Mouse (Mus musculus): ENCODE data around the gene Sirt7. TPM values are rescaled to one million over a fixed set of nuclear protein-coding genes. Genes with fewer than 3 reads are reported as not detected.

Gene Sirt7
- polyA plus RNA-seq, 1 experiment from 2014 or later = 48.2 TPM

GRCm38 (mm10) chr11:120658876-120659410 is 33.9 kb upstream of the Sirt7 start:
- WGBS = 3% methylated on average over 24 of the region's 24 CpGs
- ATAC-seq (ENCODE audit: low FRiP score, low read depth) = no peak
- no peaks in the 10 kb centered on the region for H3K36me3 ChIP-seq
- no peak overlapping the region for H3K27ac ChIP-seq (replicated peaks)
- peaks cover 23% of the 10 kb centered on the region for H3K4me1 ChIP-seq
- H3K9me3 ChIP-seq = no peaks in the 10 kb centered on the region
- H3K27me3 ChIP-seq = peaks cover 96% of the 10 kb centered on the region
- H3K9ac ChIP-seq (replicated peaks) = 0 out of 2 replicates have a peak overlapping the region, but pooled peaks have one; percentile 2
- no peak overlapping the region; the same call in 1 of the 2 replicates for H3K4me3 ChIP-seq
- H3K4me2 ChIP-seq (replicated peaks) = 0 out of 2 replicates have a peak overlapping the region, but pooled peaks have one; percentile 6

DNA sequence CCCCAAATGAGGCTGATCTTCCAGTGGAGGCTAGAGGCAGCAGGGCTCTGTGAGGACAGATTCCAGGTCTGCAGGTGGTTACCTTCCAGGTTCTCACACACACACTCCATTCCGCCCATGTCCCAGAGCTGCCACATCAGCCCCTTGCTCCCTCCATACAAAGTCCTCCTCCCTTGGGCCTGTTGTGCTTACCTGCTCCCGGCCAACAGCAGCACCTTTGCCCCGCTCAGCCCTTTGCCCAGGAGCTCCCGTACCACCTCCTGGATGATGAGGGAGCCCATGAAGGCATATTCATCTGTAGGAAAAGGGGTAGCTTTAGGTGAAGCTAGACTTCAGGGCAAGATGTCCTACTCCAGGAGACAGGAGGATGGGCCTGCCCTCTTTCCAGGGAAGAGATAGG is 32.3 kb upstream of the Sirt7 start:
- H3K4me3 ChIP-seq = no peak overlapping the region
- H3K4me2 ChIP-seq (replicated peaks) = no peak overlapping the region
- no peaks in the 10 kb centered on the region for H3K9me3 ChIP-seq
- peaks cover 80% of the 10 kb centered on the region for H3K27me3 ChIP-seq
- no peak overlapping the region for H3K9ac ChIP-seq (replicated peaks)
- no peak overlapping the region for H3K27ac ChIP-seq (replicated peaks)
- H3K4me1 ChIP-seq = peaks cover 23% of the 10 kb centered on the region
- no peak for ATAC-seq (ENCODE audit: low FRiP score, low read depth)
- 82% methylated on average over 4 of the region's 4 CpGs for whole genome bisulfite sequencing
- no peaks in the 10 kb centered on the region for H3K36me3 ChIP-seq

- no peak overlapping the region for H3K4me3 ChIP-seq
Observed at GRCm38 (mm10) chr11:120654741-120655140, 29.7 kb upstream of the Sirt7 start.

DNA sequence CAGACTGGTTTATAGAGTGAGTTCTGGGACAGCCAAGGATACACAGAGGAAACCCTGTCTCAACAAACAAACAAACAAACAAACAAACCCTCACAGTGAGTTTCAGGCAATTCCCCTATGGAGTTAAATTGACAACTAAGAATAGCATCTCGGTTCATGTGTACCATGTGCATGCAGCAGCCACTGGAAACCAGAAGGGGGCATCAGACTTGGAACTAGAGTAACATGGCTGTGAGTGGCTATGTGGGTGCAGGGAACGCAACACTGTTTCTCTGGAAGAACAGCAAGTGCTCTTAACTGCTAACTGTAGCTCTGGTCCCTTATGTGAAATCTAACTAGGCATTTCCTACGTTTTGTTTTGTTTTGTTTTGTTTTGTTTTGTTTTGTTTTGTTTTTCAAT is 26.8 kb upstream of the Sirt7 start:
- peaks cover 40% of the 10 kb centered on the region for H3K27me3 ChIP-seq
- H3K4me1 ChIP-seq = peaks cover 8% of the 10 kb centered on the region
- no peak overlapping the region for H3K4me3 ChIP-seq
- H3K9me3 ChIP-seq = no peaks in the 10 kb centered on the region
- ATAC-seq (ENCODE audit: low FRiP score, low read depth) = no peak
- 69% methylated on average over 3 of the region's 3 CpGs for WGBS
- no peaks in the 10 kb centered on the region for H3K36me3 ChIP-seq
- H3K4me2 ChIP-seq (replicated peaks) = no peak overlapping the region
- no peak overlapping the region for H3K27ac ChIP-seq (replicated peaks)
- no peak overlapping the region for H3K9ac ChIP-seq (replicated peaks)

More at GRCm38 (mm10) chr11:120654741-120655140, 29.7 kb upstream of the Sirt7 start:
- no peaks in the 10 kb centered on the region for H3K9me3 ChIP-seq
- no peak for ATAC-seq (ENCODE audit: low FRiP score, low read depth)
- H3K4me2 ChIP-seq (replicated peaks) = no peak overlapping the region
- no peak overlapping the region for H3K9ac ChIP-seq (replicated peaks)
- H3K36me3 ChIP-seq = no peaks in the 10 kb centered on the region
- H3K27me3 ChIP-seq = peaks cover 55% of the 10 kb centered on the region
- H3K27ac ChIP-seq (replicated peaks) = no peak overlapping the region
- WGBS = 76% methylated on average over 3 of the region's 3 CpGs
- peaks cover 5% of the 10 kb centered on the region for H3K4me1 ChIP-seq

- Histone ChIP-seq H3K27ac (replicated peaks) (no peak within 1 kb of the TSS), H3K9ac (replicated peaks) (0 out of 2 replicates have a peak within 1 kb of the TSS, but pooled peaks have one; percentile 24), H3K36me3 (no peaks in the 10 kb centered on the region), H3K9me3 (no peaks in the 10 kb centered on the region), H3K4me1 (peaks cover 13% of the 10 kb centered on the region), H3K27me3 (peaks cover 29% of the 10 kb centered on the region), H3K4me2 (replicated peaks) (peak within 1 kb of the TSS; percentile 44), H3K4me3 (peak within 1 kb of the TSS; percentile 19)
- 7% methylated on average over 13 of the region's 13 CpGs for WGBS
- no peak for ATAC-seq (ENCODE audit: low FRiP score, low read depth)
Observed at GRCm38 (mm10) chr11:120648001-120648476, 23.0 kb upstream of the Sirt7 start, which contains the start of gene Myadml2. Gene Myadml2, minus strand, starts transcription at chr11:120648158.

DNA sequence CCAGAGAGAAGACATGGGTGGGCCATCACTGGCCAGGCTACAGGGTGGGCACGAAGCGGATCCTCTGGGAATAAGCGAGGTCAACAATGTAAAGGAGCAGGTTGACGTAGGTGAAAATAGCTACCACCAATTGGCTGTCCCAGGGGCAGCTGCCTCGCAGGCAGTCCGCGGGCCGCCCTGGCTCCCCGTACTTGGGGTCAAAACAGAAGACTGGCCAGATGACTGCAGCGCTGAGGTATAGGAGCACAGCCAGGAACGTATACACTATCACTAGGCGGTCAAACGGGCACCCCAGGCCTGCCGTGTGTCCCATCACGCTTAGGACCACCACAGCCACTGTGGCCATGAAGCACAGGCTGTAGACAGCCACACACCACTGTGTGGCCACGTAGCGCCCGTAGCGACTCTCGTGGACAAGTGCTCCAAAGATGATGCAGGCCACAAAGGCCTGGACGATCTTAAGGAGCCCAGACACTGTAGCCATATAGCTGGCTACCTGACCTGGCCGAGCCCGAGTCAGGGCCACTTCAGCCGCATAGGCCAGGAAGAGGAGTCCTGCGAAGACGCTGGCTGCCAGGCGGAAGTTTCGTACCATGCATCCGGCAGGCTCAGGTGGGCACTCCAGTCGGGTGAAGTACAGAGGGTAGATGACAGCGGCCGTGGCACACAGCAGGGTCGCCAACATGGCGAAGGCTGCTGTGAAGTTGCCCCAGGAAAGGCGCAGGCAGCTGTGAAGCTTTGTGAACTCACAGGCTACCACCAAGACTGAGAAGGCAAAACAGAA is 22.2 kb upstream of the Sirt7 start:
- peak overlapping the region; percentile 44; the same call in 1 of the 2 replicates for H3K4me2 ChIP-seq (replicated peaks)
- WGBS = 83% methylated on average over 35 of the region's 35 CpGs

DNA sequence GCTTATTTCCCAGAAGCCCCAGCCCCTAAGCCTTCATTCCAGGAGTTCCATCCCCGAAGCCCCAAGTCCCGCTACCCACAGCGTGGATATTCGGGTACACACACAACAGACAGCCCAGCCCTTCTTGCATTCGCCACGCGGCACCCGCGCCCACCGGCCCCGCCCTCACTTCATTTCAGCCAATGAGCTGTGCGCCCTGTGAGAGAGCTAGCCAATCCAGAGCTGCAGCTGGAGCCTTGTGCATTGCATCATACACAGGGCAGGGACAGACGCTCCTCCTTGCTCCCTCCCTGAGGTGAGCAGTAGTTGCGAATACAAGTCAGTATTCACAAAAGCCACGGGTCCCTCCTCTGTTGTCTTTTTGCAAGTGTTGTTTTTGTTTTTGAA is 18.6 kb upstream of the Sirt7 start, which contains the start of gene Pycr1:
Gene Pycr1 (minus strand): TSS at position 169 of the 387 bp plus-strand sequence.
- Histone ChIP-seq H3K9ac (replicated peaks) (peak within 1 kb of the TSS; percentile 68), H3K4me2 (replicated peaks) (peak within 1 kb of the TSS; percentile 86), H3K4me3 (peak within 1 kb of the TSS; percentile 48), H3K27me3 (peaks cover 42% of the 10 kb centered on the region), H3K27ac (replicated peaks) (0 out of 2 replicates have a peak within 1 kb of the TSS, but pooled peaks have one; percentile 47), H3K4me1 (peaks cover 22% of the 10 kb centered on the region), H3K36me3 (no peaks in the 10 kb centered on the region), H3K9me3 (no peaks in the 10 kb centered on the region)
- peak; percentile 100 for ATAC-seq (ENCODE audit: low FRiP score, low read depth)
- under 1% methylated on average over 15 of the region's 15 CpGs for WGBS

More for the DNA sequence above, 22.2 kb upstream of the Sirt7 start:
- Histone ChIP-seq H3K4me3 (no peak overlapping the region), H3K4me1 (peaks cover 21% of the 10 kb centered on the region), H3K36me3 (no peaks in the 10 kb centered on the region), H3K27me3 (peaks cover 37% of the 10 kb centered on the region), H3K27ac (replicated peaks) (no peak overlapping the region), H3K9ac (replicated peaks) (no peak overlapping the region), H3K9me3 (no peaks in the 10 kb centered on the region)
- ATAC-seq (ENCODE audit: low FRiP score, low read depth) = no peak

- Histone ChIP-seq H3K4me3 (peak overlapping the region; percentile 48), H3K27me3 (peaks cover 40% of the 10 kb centered on the region), H3K27ac (replicated peaks) (0 out of 2 replicates have a peak overlapping the region, but pooled peaks have one; percentile 47), H3K4me2 (replicated peaks) (peak overlapping the region; percentile 86), H3K36me3 (no peaks in the 10 kb centered on the region), H3K4me1 (peaks cover 19% of the 10 kb centered on the region), H3K9ac (replicated peaks) (peak overlapping the region; percentile 68), H3K9me3 (no peaks in the 10 kb centered on the region)
- peak; percentile 55; the same call in 1 of the 2 replicates for ATAC-seq (ENCODE audit: low FRiP score, low read depth)
- WGBS = 5% methylated on average over 18 of the region's 18 CpGs
Observed at GRCm38 (mm10) chr11:120642939-120643600, 18.0 kb upstream of the Sirt7 start.

DNA sequence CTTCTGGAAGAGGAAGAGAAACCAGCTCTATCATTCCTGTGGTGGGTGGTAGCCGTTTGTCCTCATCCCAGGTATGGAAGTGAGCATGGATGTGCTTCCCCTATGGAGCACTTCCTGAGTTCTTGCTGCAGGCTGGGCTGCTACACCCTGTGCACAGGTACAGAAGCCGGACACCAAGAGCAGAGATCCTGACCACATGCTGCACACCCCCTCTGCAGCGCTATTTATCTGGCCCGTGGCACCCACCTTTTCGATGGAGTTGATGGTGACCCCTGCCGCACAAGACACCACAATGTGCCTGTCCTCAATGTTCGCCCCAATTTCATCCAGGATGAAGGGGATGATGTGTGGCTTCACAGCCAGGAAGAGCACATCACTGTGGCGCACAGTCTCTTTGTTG is 16.8 kb upstream of the Sirt7 start:
- H3K27me3 ChIP-seq = peaks cover 28% of the 10 kb centered on the region
- no peaks in the 10 kb centered on the region for H3K9me3 ChIP-seq
- peaks cover 14% of the 10 kb centered on the region for H3K4me1 ChIP-seq
- H3K9ac ChIP-seq (replicated peaks) = 0 out of 2 replicates have a peak overlapping the region, but pooled peaks have one; percentile 31
- H3K27ac ChIP-seq (replicated peaks) = no peak overlapping the region
- H3K4me3 ChIP-seq = no peak overlapping the region
- ATAC-seq (ENCODE audit: low FRiP score, low read depth) = no peak
- H3K36me3 ChIP-seq = no peaks in the 10 kb centered on the region
- H3K4me2 ChIP-seq (replicated peaks) = no peak overlapping the region
- 94% methylated on average over 8 of the region's 8 CpGs for WGBS

DNA sequence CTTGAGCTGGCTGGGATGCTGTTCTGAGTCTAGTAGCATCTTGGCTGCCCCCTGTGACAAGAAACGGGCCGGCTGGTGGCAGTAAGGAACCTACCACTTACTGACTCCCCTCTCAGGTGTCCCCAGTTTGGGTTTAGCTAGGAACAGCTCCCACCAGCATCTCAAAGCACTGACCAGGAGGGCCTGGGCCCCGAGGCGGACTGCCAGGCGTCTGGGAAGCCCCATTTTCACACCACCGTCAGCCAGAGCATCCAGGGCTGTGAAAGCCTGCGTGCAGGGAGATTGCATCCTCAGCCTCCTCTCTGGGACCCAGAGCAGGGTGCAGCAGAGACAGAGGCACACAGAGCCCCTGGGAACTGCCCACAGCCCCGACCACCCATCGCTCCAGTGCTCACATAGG is 16.2 kb upstream of the Sirt7 start:
- Histone ChIP-seq H3K36me3 (no peaks in the 10 kb centered on the region), H3K27ac (replicated peaks) (no peak overlapping the region), H3K9me3 (no peaks in the 10 kb centered on the region), H3K4me3 (no peak overlapping the region), H3K4me1 (peaks cover 14% of the 10 kb centered on the region), H3K9ac (replicated peaks) (0 out of 2 replicates have a peak overlapping the region, but pooled peaks have one; percentile 31), H3K27me3 (peaks cover 21% of the 10 kb centered on the region), H3K4me2 (replicated peaks) (no peak overlapping the region)
- WGBS = 68% methylated on average over 9 of the region's 9 CpGs
- ATAC-seq (ENCODE audit: low FRiP score, low read depth) = no peak

- Histone ChIP-seq H3K9ac (replicated peaks) (no peak overlapping the region), H3K9me3 (no peaks in the 10 kb centered on the region), H3K4me1 (peaks cover 29% of the 10 kb centered on the region), H3K27ac (replicated peaks) (no peak overlapping the region), H3K4me3 (no peak overlapping the region), H3K36me3 (no peaks in the 10 kb centered on the region), H3K4me2 (replicated peaks) (no peak overlapping the region), H3K27me3 (no peaks in the 10 kb centered on the region)
- 74% methylated on average over 5 of the region's 5 CpGs for WGBS
- ATAC-seq (ENCODE audit: low FRiP score, low read depth) = no peak
Observed at GRCm38 (mm10) chr11:120634810-120635209, 9.8 kb upstream of the Sirt7 start.

Measured in midbrain, embryonic 12.5 days (tissue).